Mouse (Mus musculus) forebrain, postnatal 0 days (tissue): ENCODE data around the gene 2310057J18Rik. TPM values are rescaled to one million over a fixed set of nuclear protein-coding genes. Genes with fewer than 3 reads are reported as not detected.

Experiments used
- ATAC-seq: fragments of 200-750 bp; cut with Nextera tagmentation; 2 replicates; pipeline ENCODE4 v1.8.0; 2017; ENCODE audit warnings: mild to moderate bottlenecking, moderate library complexity
- DNase-seq: peaks from one replicate; pipeline ENCODE4 v3.0.0-alpha.2; 2015
- H3K27ac ChIP-seq: fragments of 300-500 bp; sonication (generic); 2 replicates; pipeline ENCODE4 v1.5.1; 2014; ENCODE audit warnings: low read depth, mild to moderate bottlenecking, antibody characterized with exemption, low read length, moderate library complexity, mixed read lengths
- H3K27me3 ChIP-seq: fragments of 300-500 bp; sonication (generic); 2 replicates; pipeline ENCODE4 v1.6.1; 2014; ENCODE audit warnings: mild to moderate bottlenecking, low read length, mixed read lengths; ENCODE audit not compliant: insufficient read depth
- H3K36me3 ChIP-seq: fragments of 300-500 bp; sonication (generic); 2 replicates; pipeline ENCODE4 v1.6.1; 2014; ENCODE audit warnings: mild to moderate bottlenecking, moderate library complexity; ENCODE audit not compliant: insufficient read depth
- H3K4me1 ChIP-seq: fragments of 300-500 bp; sonication (generic); 2 replicates; pipeline ENCODE4 v1.6.1; 2014; ENCODE audit warnings: antibody characterized with exemption; ENCODE audit not compliant: insufficient read depth
- H3K4me2 ChIP-seq: fragments of 300-500 bp; sonication (generic); 2 replicates; pipeline ENCODE4 v1.6.1; 2014; ENCODE audit warnings: low read depth, mild to moderate bottlenecking, moderate library complexity
- H3K4me3 ChIP-seq: fragments of 300-500 bp; sonication (generic); 2 replicates; pipeline ENCODE4 v1.5.1; 2014; ENCODE audit warnings: low read depth, low read length, mixed read lengths
- H3K9ac ChIP-seq: fragments of 300-500 bp; sonication (generic); 2 replicates; pipeline ENCODE4 v1.6.1; 2014; ENCODE audit warnings: mild to moderate bottlenecking
- H3K9me3 ChIP-seq: fragments of 300-500 bp; sonication (generic); 2 replicates; pipeline ENCODE4 v1.6.1; 2016; ENCODE audit warnings: low read length
- CTCF ChIP-seq: sonication (generic); IDR thresholded peaks from 2 replicates; pipeline ENCODE4 v1.5.1; 2016; ENCODE audit warnings: antibody characterized with exemption, control low read depth, low read depth
- WGBS: fragments of 180-500 bp; shearing (Covaris S2); extraction: QIAGEN DNeasy Blood & Tissue Kit; methylation state at CpG from one replicate; pipeline ENCODE4 v1.1.7; 2014; 5-methylcytosine and 5-hydroxymethylcytosine counted together
- polyA plus RNA-seq: library from polyadenylated mRNA; unstranded; fragments of >200 nt; fragmentation: Nextera tagmentation; extraction: Ambion mirVana; gene quantifications from 2 replicates; pipeline ENCODE4 v1.2.1, GENCODE M21; 2015
- total RNA-seq: library from RNA; depleted of rRNA; stranded (reverse); fragments of >200 nt; gene quantifications from 2 replicates; pipeline ENCODE4 v1.2.3, GENCODE M21; 2014; rRNA removed

Gene 2310057J18Rik
- total and polyA plus RNA-seq, 2 experiments from 2014 or later = not detected

GRCm38 (mm10) chr10:28954515-28954914 is 31.6 kb downstream of the 2310057J18Rik start:
- H3K27ac ChIP-seq = no peak overlapping the region
- no peak overlapping the region for H3K4me3 ChIP-seq
- no peak overlapping the region for H3K9ac ChIP-seq
- peak; percentile 18; the same call in 1 of the 2 replicates for TF ChIP-seq CTCF
- no peaks in the 10 kb centered on the region for H3K36me3 ChIP-seq
- H3K4me1 ChIP-seq = no peaks in the 10 kb centered on the region
- no peaks in the 10 kb centered on the region for H3K27me3 ChIP-seq
- no peak for ATAC-seq
- WGBS = 69% methylated on average over 4 of the region's 4 CpGs
- no peaks in the 10 kb centered on the region for H3K9me3 ChIP-seq
- H3K4me2 ChIP-seq = no peak overlapping the region
- DNase-seq = no peak

Other genes starting within 250 kb of the 2310057J18Rik start
- gene Soga3, start 157.5 kb upstream of the 2310057J18Rik start, total RNA-seq = 176 and 180 TPM in 2 replicates
- gene Soga3, start 157.5 kb upstream of the 2310057J18Rik start, polyA plus RNA-seq = 73.3 and 129 TPM in 2 replicates
- gene Gm49353, start 212.7 kb upstream of the 2310057J18Rik start, total RNA-seq = 33.2 and 38.7 TPM in 2 replicates
- 11.0 and 17.0 TPM in 2 replicates for gene Gm49353, start 212.7 kb upstream of the 2310057J18Rik start, polyA plus RNA-seq
- 88.2 and 98.6 TPM in 2 replicates for gene 9330159F19Rik, start 225.3 kb upstream of the 2310057J18Rik start, total RNA-seq
- gene 9330159F19Rik, start 225.3 kb upstream of the 2310057J18Rik start, polyA plus RNA-seq = 17.4 and 23.8 TPM in 2 replicates